Mouse (Mus musculus) layer of hippocampus, adult 11-12 months (tissue): ENCODE data around the gene Rab12.
"Not testable (repeated sequence)": the region's sequence is repeated elsewhere in the genome, so short reads cannot be mapped to it uniquely, and the experiment has no call there.

ENCODE experiments used
- DNase-seq: peaks from one replicate; pipeline ENCODE4 v3.0.0; 2022; ENCODE audit warnings: low spot score

Rab12 gene

DNA sequence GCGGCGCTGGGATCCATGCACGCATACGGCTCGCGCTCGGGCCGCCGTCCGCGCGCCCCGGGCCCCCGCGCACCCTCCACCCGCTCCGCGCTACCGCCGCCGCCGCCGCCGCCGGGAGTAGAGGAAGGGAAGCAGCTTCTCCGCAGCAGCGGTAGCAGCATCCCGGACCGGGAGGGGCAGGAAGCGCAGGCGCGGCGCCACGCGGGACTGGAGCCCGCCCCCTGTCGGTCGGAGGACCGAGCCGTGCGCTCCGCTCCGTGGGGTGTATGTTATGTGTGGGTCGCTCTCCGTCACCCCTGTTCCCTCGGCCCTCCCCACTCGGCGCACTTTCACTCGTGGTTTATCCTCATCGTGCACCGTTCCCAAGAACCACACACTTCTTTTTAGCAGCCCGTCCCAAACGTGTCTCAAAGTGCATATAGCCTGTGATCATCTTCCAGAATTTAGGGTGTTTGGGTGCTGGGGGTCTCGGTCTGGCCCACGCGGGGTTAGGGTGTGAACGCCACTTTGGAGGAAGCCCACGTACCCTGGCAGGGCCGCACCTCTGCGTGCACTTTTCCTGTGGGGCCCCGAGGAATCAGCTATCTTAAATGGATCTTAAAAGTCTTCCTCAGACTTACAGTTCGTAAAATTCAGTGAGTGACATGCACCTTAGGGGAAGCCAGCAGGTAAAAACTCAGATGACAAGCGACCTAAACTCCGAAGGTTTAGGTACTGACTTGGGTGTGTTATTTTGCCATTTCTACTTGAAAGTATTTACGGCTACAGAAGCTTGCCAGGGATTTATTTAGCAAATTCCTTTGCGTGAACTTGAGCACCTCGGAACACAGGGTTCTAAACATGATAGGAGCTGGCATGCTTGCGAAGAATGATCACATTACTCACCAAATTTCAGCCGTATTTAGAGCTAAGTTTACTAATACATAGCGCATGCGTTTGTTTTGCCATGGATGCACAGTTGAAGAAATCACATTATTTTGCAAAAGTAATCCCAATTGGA, at the start of gene Rab12:
Gene Rab12, minus strand, starts transcription at position 176 of the 1,000 bp plus-strand sequence.
- DNase-seq = peak; percentile 86

GRCm38 (mm10) chr17:66564213-66564612, 44.7 kb upstream of the Rab12 start:
- DNase-seq = peak; percentile 15

DNA sequence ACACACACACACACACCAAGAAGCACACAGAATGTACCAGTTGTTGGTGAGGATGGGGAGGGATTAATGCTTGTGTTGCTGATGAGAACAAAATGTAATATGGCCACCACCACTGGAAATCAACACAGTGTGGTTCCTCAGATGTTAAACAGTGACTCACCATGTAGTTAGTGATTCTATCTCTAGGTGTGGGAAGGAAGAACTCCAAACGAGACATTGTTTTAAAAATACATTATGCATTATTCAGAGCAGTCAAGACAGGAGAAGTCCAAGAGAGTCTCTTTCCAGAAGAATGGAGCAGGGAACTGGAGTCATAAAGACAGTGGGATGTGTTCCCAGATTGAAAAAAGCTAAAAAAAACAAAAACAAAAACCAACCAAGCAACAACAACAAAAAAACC, 44.0 kb upstream of the Rab12 start:
- no peak for DNase-seq

DNA sequence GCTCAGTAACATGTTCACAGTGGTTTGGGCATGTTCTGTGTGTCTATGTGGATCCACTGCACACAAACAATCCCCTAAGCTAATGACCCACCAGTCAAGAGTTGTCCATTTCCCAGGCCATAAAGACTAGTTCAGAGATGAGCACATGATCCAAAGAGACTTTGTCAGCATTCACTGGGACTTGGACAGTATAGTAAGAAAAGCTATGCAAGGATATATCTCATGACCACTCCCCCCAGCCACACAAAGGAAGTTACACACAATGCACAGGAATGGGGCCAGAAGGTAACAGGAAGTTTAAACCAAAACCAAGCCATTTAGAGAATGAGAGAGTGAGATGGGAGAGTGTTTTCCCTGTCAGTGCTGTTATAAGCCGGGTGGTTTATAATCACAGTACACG, 41.9 kb upstream of the Rab12 start:
- DNase-seq = no peak

- no peak for DNase-seq
These were observed 39.1 kb upstream of the Rab12 start for GRCm38 (mm10) chr17:66558404-66559317.

GRCm38 (mm10) chr17:66552690-66553089, 33.2 kb upstream of the Rab12 start:
- DNase-seq = no peak

- DNase-seq = no peak
These were observed 31.0 kb upstream of the Rab12 start for GRCm38 (mm10) chr17:66550486-66550885.

- no peak for DNase-seq
These were observed 12.8 kb upstream of the Rab12 start for GRCm38 (mm10) chr17:66532285-66532684.

DNA sequence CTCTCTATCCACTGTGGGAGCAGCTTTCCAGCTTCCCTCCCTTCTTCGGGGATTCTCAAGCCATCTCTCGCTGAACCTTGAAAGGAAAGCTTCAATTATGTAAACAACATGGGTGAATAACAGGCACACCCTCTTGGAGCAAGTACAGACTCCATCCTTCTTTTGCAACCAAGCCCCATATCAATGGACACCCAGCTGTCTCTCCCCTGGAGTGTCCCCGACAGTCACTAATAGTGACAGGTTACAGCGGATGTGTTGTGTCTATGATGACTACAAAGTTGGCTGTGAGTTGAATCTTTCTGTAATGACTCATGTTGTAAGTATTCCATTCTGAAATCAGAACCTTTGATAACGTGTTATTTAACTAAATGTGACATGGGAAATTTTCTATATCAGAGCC, 3.9 kb upstream of the Rab12 start:
- no peak for DNase-seq

- DNase-seq = not testable (repeated sequence)
These were observed 3.1 kb upstream of the Rab12 start for GRCm38 (mm10) chr17:66522631-66523030.

GRCm38 (mm10) chr17:66518877-66519553, 514 bp downstream of the Rab12 start:
- no peak for DNase-seq

DNA sequence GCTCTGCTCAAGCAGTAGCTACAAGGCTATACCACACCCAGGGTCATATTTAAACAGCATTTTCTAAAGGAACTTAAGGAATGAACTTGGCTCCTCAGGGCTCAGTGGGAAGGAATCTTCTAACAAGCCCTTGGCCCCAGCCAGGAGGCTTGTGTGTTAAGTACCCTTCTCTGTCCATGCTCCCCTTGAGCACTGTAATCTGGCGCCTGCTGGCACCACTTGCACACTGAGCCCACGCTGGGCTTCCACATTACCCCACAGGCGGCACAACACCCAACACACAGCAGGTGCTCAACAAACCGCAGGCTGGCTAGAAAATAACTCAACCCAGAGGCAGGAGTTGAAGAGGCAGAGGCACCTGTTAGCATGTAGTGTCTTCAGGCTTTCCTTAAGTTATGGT, 2.6 kb downstream of the Rab12 start:
- no peak for DNase-seq

DNA sequence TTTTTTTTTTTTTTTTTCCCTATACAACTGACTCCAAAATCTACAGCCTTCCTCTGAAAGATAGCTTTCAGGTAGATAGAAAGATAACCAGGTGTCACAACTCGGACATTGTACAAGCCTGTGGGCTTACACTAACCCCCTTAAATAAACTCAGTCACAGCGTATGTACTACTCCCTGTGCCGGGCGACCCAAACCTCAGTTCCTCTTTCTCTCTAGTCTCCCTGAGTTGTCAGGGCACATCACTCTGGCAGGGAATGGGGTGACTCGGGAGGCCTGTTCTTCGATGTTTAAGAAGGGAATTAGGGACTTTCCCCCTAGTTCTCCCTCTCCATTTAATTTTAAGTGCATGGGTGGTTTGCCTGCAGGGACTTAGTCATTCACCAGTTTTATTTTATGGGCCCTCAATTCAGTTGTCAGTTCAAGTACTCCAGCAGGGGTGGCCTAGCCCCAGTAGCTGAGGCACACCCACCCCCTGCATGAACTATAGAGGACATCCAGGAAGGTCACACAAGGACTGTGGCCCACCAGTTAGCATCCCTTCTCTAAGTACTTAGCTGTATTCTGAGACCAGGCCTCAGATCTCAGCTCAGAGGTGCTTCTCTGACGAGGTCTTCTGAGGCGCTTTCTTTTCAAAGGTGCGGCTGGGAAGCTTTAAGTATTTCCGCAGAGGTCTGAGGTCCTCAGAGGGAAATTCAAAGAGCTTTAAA, 5.1 kb downstream of the Rab12 start:
- DNase-seq = no peak

- no peak for DNase-seq
These were observed 7.2 kb downstream of the Rab12 start for GRCm38 (mm10) chr17:66512202-66512956.

GRCm38 (mm10) chr17:66510221-66510683, 9.3 kb downstream of the Rab12 start:
- no peak for DNase-seq

DNA sequence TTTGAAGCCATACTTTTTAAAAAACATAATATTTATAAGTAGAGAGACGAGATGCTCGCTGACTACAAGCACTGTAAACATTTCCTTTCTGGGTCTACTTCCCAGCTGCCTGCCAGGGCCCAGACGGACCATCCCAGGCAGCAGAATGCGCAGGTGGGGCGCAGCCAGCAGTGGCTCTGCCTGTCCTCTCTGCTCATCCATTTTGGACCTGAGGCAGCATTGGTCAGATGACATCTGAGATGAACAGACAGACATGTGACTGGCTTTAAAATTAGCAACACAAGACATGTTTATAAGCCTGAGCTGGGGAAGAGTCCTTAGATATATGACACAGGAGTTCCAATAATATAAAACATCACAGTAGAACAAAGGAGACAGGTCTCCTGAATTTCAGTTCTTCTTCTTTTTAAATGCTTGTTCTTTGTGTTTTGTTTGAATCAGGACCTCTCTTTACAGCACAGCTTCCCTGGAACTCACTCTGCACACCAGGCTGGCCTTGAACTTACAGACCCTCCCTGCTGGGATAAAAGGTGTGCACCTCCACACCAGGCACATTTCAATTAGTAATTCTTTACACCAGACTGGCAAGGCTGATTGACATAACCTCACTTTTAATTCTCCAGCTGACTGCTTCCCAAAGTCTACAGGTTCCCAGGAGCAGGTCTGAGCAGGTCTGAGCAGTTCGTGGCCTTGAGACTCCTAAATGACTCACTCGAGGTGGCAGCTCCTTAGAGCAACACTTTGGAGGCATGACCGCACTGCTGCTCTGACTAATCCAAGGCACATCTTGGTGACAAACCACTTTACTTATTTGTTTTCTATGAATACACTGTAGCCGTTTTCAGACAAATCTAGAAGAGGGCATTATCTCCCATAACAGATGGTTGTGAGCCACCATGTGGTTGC, 12.2 kb downstream of the Rab12 start:
- no peak for DNase-seq

DNA sequence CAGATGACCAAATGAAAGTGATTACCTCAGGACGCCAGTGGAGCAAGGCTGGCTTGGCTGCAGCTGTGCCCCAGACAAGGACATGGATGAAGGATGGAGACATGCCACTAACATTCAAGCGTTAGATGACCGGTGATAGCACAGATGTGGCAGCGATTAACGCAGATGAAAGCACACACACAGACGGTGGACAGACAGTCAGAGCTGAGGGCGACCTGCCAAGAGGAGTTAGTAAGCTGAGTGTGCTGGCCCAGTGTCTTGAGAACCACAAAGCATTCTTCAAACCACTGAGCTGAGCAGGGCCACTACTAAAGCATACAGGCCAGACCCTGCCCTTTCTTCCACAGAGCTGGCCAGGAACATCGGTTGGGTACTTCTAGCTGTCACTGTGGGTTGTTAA, 14.6 kb downstream of the Rab12 start:
- DNase-seq = no peak

DNA sequence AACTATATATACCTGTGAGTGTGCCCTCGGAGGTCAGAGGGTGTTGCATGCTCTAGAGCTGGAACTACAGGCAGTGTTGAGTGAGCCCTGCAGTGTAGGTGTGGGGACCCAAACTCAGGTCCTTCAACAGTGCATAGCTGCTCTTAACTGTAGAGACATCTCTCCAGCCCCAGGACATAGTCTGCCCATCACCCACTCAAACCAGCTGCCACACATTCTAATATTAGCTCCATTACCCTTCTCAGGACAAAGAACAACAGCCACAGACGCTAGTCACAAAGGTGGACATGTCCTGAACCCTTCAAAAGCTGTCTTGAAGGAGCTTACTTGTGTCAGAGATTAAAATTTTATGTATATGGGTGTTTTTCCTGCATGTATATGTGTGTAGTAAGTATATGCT, 15.3 kb downstream of the Rab12 start:
- no peak for DNase-seq

DNA sequence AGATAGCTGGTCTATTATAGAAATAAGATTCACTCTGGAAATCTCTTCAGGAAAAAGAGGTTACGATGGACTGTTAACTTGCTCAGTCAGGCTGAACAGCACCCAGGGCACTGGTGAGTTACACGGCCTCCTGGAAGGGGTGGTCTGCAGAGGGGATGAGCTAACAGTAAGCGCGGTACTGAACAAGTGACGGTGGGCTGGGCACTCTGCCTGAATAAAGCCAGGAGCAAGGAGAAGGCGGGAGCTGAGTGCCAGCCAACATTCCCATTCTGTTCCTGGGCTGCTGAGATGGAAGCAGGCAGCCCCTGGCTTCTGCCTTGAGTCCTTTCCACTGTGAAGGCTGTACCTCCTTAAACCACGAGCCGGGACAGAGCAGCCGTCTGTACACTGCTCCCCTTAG, 16.1 kb downstream of the Rab12 start:
- DNase-seq = no peak

GRCm38 (mm10) chr17:66502865-66503264, 16.7 kb downstream of the Rab12 start:
- no peak for DNase-seq
